Mouse (Mus musculus): Measurements from ENCODE around the gene Intu. TPM values are rescaled to one million over a fixed set of nuclear protein-coding genes. Genes with fewer than 3 reads are reported as not detected.
A peak's percentile ranks its signal among the peaks of the same experiment; 100 is the strongest.

Intu gene
- polyA plus RNA-seq, 1 experiment from 2014 or later, result 2.0 TPM

GRCm38 (mm10) chr3:40695162-40695561, 164.1 kb downstream of the Intu start:
- no peak for DNase-seq (ENCODE audit: low spot score)

GRCm38 (mm10) chr3:40698834-40699233, 167.7 kb downstream of the Intu start:
- Histone ChIP-seq H3K9me3 (replicated peaks; ENCODE audit: low read length) (no peaks in the 10 kb centered on the region), H3K9ac (ENCODE audit: low read depth, low read length) (no peak overlapping the region), H3K4me2 (ENCODE audit: low read length) (no peak overlapping the region), H3K27me3 (ENCODE audit: insufficient read depth, low read length) (no peaks in the 10 kb centered on the region), H3K4me3 (replicated peaks; ENCODE audit: low read depth, low read length) (no peak overlapping the region), H3K36me3 (ENCODE audit: insufficient read depth, low read length) (no peaks in the 10 kb centered on the region), H3K4me1 (replicated peaks; ENCODE audit: insufficient read depth, low read length) (no peaks in the 10 kb centered on the region), H3K27ac (no peak overlapping the region)
- TF ChIP-seq CTCF (IDR thresholded peaks at IDR 0.05; ENCODE audit: low read depth), result no peak
- no peak for DNase-seq (ENCODE audit: low spot score)
- 83% methylated on average over 3 of the region's 3 CpGs for WGBS
- no peak for ATAC-seq (replicated peaks; ENCODE audit: low FRiP score, low read depth)

More at GRCm38 (mm10) chr3:40695162-40695561, 164.1 kb downstream of the Intu start:
- Histone ChIP-seq H3K27ac (no peak overlapping the region), H3K9me3 (replicated peaks; ENCODE audit: low read length) (no peaks in the 10 kb centered on the region), H3K4me3 (replicated peaks; ENCODE audit: low read depth, low read length) (no peak overlapping the region), H3K36me3 (ENCODE audit: insufficient read depth, low read length) (no peaks in the 10 kb centered on the region), H3K9ac (ENCODE audit: low read depth, low read length) (no peak overlapping the region), H3K4me2 (ENCODE audit: low read length) (no peak overlapping the region), H3K27me3 (ENCODE audit: insufficient read depth, low read length) (no peaks in the 10 kb centered on the region), H3K4me1 (replicated peaks; ENCODE audit: insufficient read depth, low read length) (no peaks in the 10 kb centered on the region)
- 95% methylated on average over 2 of the region's 2 CpGs for WGBS
- TF ChIP-seq CTCF (IDR thresholded peaks at IDR 0.05; ENCODE audit: low read depth), result no peak
- ATAC-seq (replicated peaks; ENCODE audit: low FRiP score, low read depth), result no peak

- WGBS, result 63% methylated on average over 5 of the region's 5 CpGs
- Histone ChIP-seq H3K4me3 (replicated peaks; ENCODE audit: low read depth, low read length) (no peak overlapping the region), H3K36me3 (ENCODE audit: insufficient read depth, low read length) (no peaks in the 10 kb centered on the region), H3K9ac (ENCODE audit: low read depth, low read length) (no peak overlapping the region), H3K27ac (no peak overlapping the region), H3K4me1 (replicated peaks; ENCODE audit: insufficient read depth, low read length) (no peaks in the 10 kb centered on the region), H3K9me3 (replicated peaks; ENCODE audit: low read length) (no peaks in the 10 kb centered on the region), H3K4me2 (ENCODE audit: low read length) (no peak overlapping the region), H3K27me3 (ENCODE audit: insufficient read depth, low read length) (no peaks in the 10 kb centered on the region)
- no peak for TF ChIP-seq CTCF (IDR thresholded peaks at IDR 0.05; ENCODE audit: low read depth)
- peak; percentile 6 for DNase-seq (ENCODE audit: low spot score)
- peak; percentile 80; the same call in 1 of the 2 replicates for ATAC-seq (replicated peaks; ENCODE audit: low FRiP score, low read depth)
These were observed 173.8 kb downstream of the Intu start for GRCm38 (mm10) chr3:40704816-40705430.

GRCm38 (mm10) chr3:40708655-40709054, 177.6 kb downstream of the Intu start, which contains the start of gene Slc25a31:
Gene Slc25a31, plus strand, starts transcription at chr3:40708855.
- ATAC-seq (replicated peaks; ENCODE audit: low FRiP score, low read depth) (no peak), DNase-seq (ENCODE audit: low spot score) (no peak)
- H3K4me3 ChIP-seq (replicated peaks; ENCODE audit: low read depth, low read length), result no peak within 1 kb of the TSS
- no peak within 1 kb of the TSS for H3K4me2 ChIP-seq (ENCODE audit: low read length)
- H3K27ac ChIP-seq, result no peak within 1 kb of the TSS
- no peaks in the 10 kb centered on the region for H3K36me3 ChIP-seq (ENCODE audit: insufficient read depth, low read length)
- no peaks in the 10 kb centered on the region for H3K4me1 ChIP-seq (replicated peaks; ENCODE audit: insufficient read depth, low read length)
- H3K9ac ChIP-seq (ENCODE audit: low read depth, low read length), result no peak within 1 kb of the TSS
- no peaks in the 10 kb centered on the region for H3K27me3 ChIP-seq (ENCODE audit: insufficient read depth, low read length)
- WGBS, result 93% methylated on average over 30 of the region's 30 CpGs
- no peak for TF ChIP-seq CTCF (IDR thresholded peaks at IDR 0.05; ENCODE audit: low read depth)
- no peaks in the 10 kb centered on the region for H3K9me3 ChIP-seq (replicated peaks; ENCODE audit: low read length)

- no peaks in the 10 kb centered on the region for H3K4me1 ChIP-seq (replicated peaks; ENCODE audit: insufficient read depth, low read length)
- H3K9ac ChIP-seq (ENCODE audit: low read depth, low read length), result no peak overlapping the region
- ATAC-seq (replicated peaks; ENCODE audit: low FRiP score, low read depth) (no peak), DNase-seq (ENCODE audit: low spot score) (no peak)
- H3K9me3 ChIP-seq (replicated peaks; ENCODE audit: low read length), result no peaks in the 10 kb centered on the region
- H3K27me3 ChIP-seq (ENCODE audit: insufficient read depth, low read length), result no peaks in the 10 kb centered on the region
- WGBS, result 5% methylated on average over 1 of the region's 1 CpGs
- no peak overlapping the region for H3K27ac ChIP-seq
- no peak for TF ChIP-seq CTCF (IDR thresholded peaks at IDR 0.05; ENCODE audit: low read depth)
- H3K4me3 ChIP-seq (replicated peaks; ENCODE audit: low read depth, low read length), result no peak overlapping the region
- no peak overlapping the region for H3K4me2 ChIP-seq (ENCODE audit: low read length)
- H3K36me3 ChIP-seq (ENCODE audit: insufficient read depth, low read length), result no peaks in the 10 kb centered on the region
These were observed 185.0 kb downstream of the Intu start for GRCm38 (mm10) chr3:40716056-40716455.

GRCm38 (mm10) chr3:40719022-40719421, 187.9 kb downstream of the Intu start:
- Histone ChIP-seq H3K9me3 (replicated peaks; ENCODE audit: low read length) (no peaks in the 10 kb centered on the region), H3K27ac (no peak overlapping the region), H3K27me3 (ENCODE audit: insufficient read depth, low read length) (no peaks in the 10 kb centered on the region), H3K4me3 (replicated peaks; ENCODE audit: low read depth, low read length) (no peak overlapping the region), H3K9ac (ENCODE audit: low read depth, low read length) (no peak overlapping the region), H3K4me2 (ENCODE audit: low read length) (no peak overlapping the region), H3K4me1 (replicated peaks; ENCODE audit: insufficient read depth, low read length) (no peaks in the 10 kb centered on the region), H3K36me3 (ENCODE audit: insufficient read depth, low read length) (no peaks in the 10 kb centered on the region)
- DNase-seq (ENCODE audit: low spot score) (no peak), ATAC-seq (replicated peaks; ENCODE audit: low FRiP score, low read depth) (no peak)
- 69% methylated on average over 3 of the region's 3 CpGs for WGBS
- no peak for TF ChIP-seq CTCF (IDR thresholded peaks at IDR 0.05; ENCODE audit: low read depth)
